Mouse (Mus musculus) bone marrow macrophage, adult 2 months (primary cell): ENCODE measurements around the gene Stat4. TPM values are rescaled to one million over a fixed set of nuclear protein-coding genes. Genes with fewer than 3 reads are reported as not detected.

Source experiments
- H3K27ac ChIP-seq: 2 replicates; pipeline ENCODE4 v1.5.1; 2012; ENCODE audit warnings: low read depth, low read length; ENCODE audit not compliant: insufficient read depth
- H3K4me1 ChIP-seq: 2 replicates; pipeline ENCODE4 v1.6.1; 2012; ENCODE audit warnings: low read length; ENCODE audit not compliant: control insufficient read depth, insufficient read depth
- H3K4me3 ChIP-seq: 2 replicates; pipeline ENCODE4 v1.5.1; 2012; ENCODE audit warnings: mild to moderate bottlenecking, low read length, moderate library complexity; ENCODE audit not compliant: insufficient read depth
- CTCF ChIP-seq: IDR thresholded peaks from 2 replicates; pipeline ENCODE4 v1.5.1; 2012; ENCODE audit warnings: low read depth, mild to moderate bottlenecking, low read length, moderate library complexity
- POLR2A ChIP-seq: IDR thresholded peaks from 2 replicates; pipeline ENCODE4 v1.6.1; 2012; ENCODE audit warnings: mild to moderate bottlenecking, low read depth, low read length, borderline replicate concordance
- polyA plus RNA-seq: library from polyadenylated mRNA; stranded (reverse); fragments of >200 nt; gene quantifications from 2 replicates; pipeline ENCODE4 v1.2.4, GENCODE M21; 2012; ENCODE audit not compliant: missing spikeins, insufficient read depth, insufficient read length

Stat4 gene
- polyA plus RNA-seq: 5.4 and 6.4 TPM in 2 replicates

- Histone ChIP-seq H3K4me1 (no peaks in the 10 kb centered on the region), H3K27ac (no peak within 1 kb of the TSS), H3K4me3 (no peak within 1 kb of the TSS)
- TF ChIP-seq CTCF: no peak
- no peak for TF ChIP-seq POLR2A
Observed at GRCm38 (mm10) chr1:51986848-51987247, at the start of gene Stat4. TSS of gene Stat4 (plus strand) at chr1:51987148.

GRCm38 (mm10) chr1:51938357-51938756 lies 48.6 kb upstream of the Stat4 start:
- no peak overlapping the region for H3K27ac ChIP-seq
- H3K4me1 ChIP-seq: peaks cover 20% of the 10 kb centered on the region
- no peak for TF ChIP-seq CTCF
- no peak for TF ChIP-seq POLR2A
- H3K4me3 ChIP-seq: no peak overlapping the region

GRCm38 (mm10) chr1:51944755-51945154 lies 42.2 kb upstream of the Stat4 start:
- Histone ChIP-seq H3K4me1 (no peaks in the 10 kb centered on the region), H3K4me3 (no peak overlapping the region), H3K27ac (no peak overlapping the region)
- TF ChIP-seq CTCF: no peak
- TF ChIP-seq POLR2A: no peak

GRCm38 (mm10) chr1:51947116-51947515 lies 39.8 kb upstream of the Stat4 start:
- H3K27ac ChIP-seq: no peak overlapping the region
- no peaks in the 10 kb centered on the region for H3K4me1 ChIP-seq
- H3K4me3 ChIP-seq: no peak overlapping the region
- no peak for TF ChIP-seq POLR2A
- TF ChIP-seq CTCF: no peak

GRCm38 (mm10) chr1:51964647-51965046 lies 22.3 kb upstream of the Stat4 start:
- Histone ChIP-seq H3K4me3 (no peak overlapping the region), H3K4me1 (no peaks in the 10 kb centered on the region), H3K27ac (no peak overlapping the region)
- TF ChIP-seq CTCF: no peak
- no peak for TF ChIP-seq POLR2A

- no peak overlapping the region for H3K4me3 ChIP-seq
- TF ChIP-seq POLR2A (no peak), CTCF (no peak)
- no peak overlapping the region for H3K27ac ChIP-seq
- no peaks in the 10 kb centered on the region for H3K4me1 ChIP-seq
Observed at GRCm38 (mm10) chr1:51968994-51969393, 18.0 kb upstream of the Stat4 start.

GRCm38 (mm10) chr1:51970182-51970581 lies 16.8 kb upstream of the Stat4 start:
- TF ChIP-seq POLR2A (no peak), CTCF (no peak)
- Histone ChIP-seq H3K4me3 (no peak overlapping the region), H3K4me1 (no peaks in the 10 kb centered on the region), H3K27ac (no peak overlapping the region)

GRCm38 (mm10) chr1:51975589-51975988 lies 11.4 kb upstream of the Stat4 start:
- TF ChIP-seq CTCF: no peak
- Histone ChIP-seq H3K4me1 (no peaks in the 10 kb centered on the region), H3K4me3 (no peak overlapping the region), H3K27ac (no peak overlapping the region)

GRCm38 (mm10) chr1:51979048-51979447 lies 7.9 kb upstream of the Stat4 start:
- Histone ChIP-seq H3K27ac (no peak overlapping the region), H3K4me3 (no peak overlapping the region), H3K4me1 (no peaks in the 10 kb centered on the region)
- no peak for TF ChIP-seq CTCF
- TF ChIP-seq POLR2A: no peak

GRCm38 (mm10) chr1:51991983-51992609 lies 5.1 kb downstream of the Stat4 start:
- no peaks in the 10 kb centered on the region for H3K4me1 ChIP-seq
- TF ChIP-seq CTCF: no peak
- no peak for TF ChIP-seq POLR2A
- no peak overlapping the region for H3K27ac ChIP-seq
- no peak overlapping the region for H3K4me3 ChIP-seq
